Mouse (Mus musculus) lung, adult 18-20 months (tissue): ENCODE results near the gene Slc37a4.
A peak's percentile ranks its signal among the peaks of the same experiment; 100 is the strongest.
"Not testable (repeated sequence)": the region's sequence is repeated elsewhere in the genome, so short reads cannot be mapped to it uniquely, and the experiment has no call there.

Source experiments
- DNase-seq, 2 experiments: peaks; one replicate each; pipeline ENCODE4 v3.0.0; 2022; ENCODE audit warnings: mixed read lengths in 2 of 2

Gene Slc37a4

GRCm38 (mm10) chr9:44396684-44397411 is at the start of gene Slc37a4:
TSS of gene Slc37a4 (plus strand) at chr9:44396852.
- DNase-seq, result peak; percentile 99 to 100

- DNase-seq, result no peak
These were observed 49.5 kb upstream of the Slc37a4 start for GRCm38 (mm10) chr9:44347166-44347565.

- no peak for DNase-seq
These were observed 49.0 kb upstream of the Slc37a4 start for GRCm38 (mm10) chr9:44347621-44348020.

GRCm38 (mm10) chr9:44348546-44348945 is 48.1 kb upstream of the Slc37a4 start:
- no peak for DNase-seq

- no peak for DNase-seq
These were observed 45.3 kb upstream of the Slc37a4 start for GRCm38 (mm10) chr9:44351396-44351795.

GRCm38 (mm10) chr9:44352337-44352736 is 44.3 kb upstream of the Slc37a4 start:
- no peak for DNase-seq

- no peak for DNase-seq
These were observed 43.5 kb upstream of the Slc37a4 start for GRCm38 (mm10) chr9:44353142-44353541.

- no peak for DNase-seq
These were observed 39.4 kb upstream of the Slc37a4 start for GRCm38 (mm10) chr9:44357207-44357606.

- DNase-seq, result peak; percentile 95 to 96
These were observed 35.3 kb upstream of the Slc37a4 start, which contains the start of gene Vps11 for GRCm38 (mm10) chr9:44361190-44361917. TSS of gene Vps11 (minus strand) at chr9:44361670.

GRCm38 (mm10) chr9:44361931-44362330 is 34.7 kb upstream of the Slc37a4 start:
- DNase-seq, result not testable (repeated sequence)

- DNase-seq, result peak in 1 of 2 experiments; percentile 11
These were observed 32.2 kb upstream of the Slc37a4 start for GRCm38 (mm10) chr9:44364480-44364879.

GRCm38 (mm10) chr9:44373386-44373785 is 23.3 kb upstream of the Slc37a4 start:
- DNase-seq, result no peak

- no peak for DNase-seq
These were observed 20.5 kb upstream of the Slc37a4 start for GRCm38 (mm10) chr9:44376141-44376540.

GRCm38 (mm10) chr9:44377335-44377734 is 19.3 kb upstream of the Slc37a4 start:
- not testable (repeated sequence) for DNase-seq

- DNase-seq, result no peak
These were observed 18.4 kb upstream of the Slc37a4 start for GRCm38 (mm10) chr9:44378153-44378730.

GRCm38 (mm10) chr9:44379054-44379834 is 17.4 kb upstream of the Slc37a4 start, which contains the start of gene Hyou1:
TSS of gene Hyou1 (plus strand) at chr9:44379490.
- DNase-seq, result peak; percentile 98 to 99

- DNase-seq, result no peak
These were observed 16.8 kb upstream of the Slc37a4 start for GRCm38 (mm10) chr9:44379862-44380261.

- no peak for DNase-seq
These were observed 12.1 kb upstream of the Slc37a4 start for GRCm38 (mm10) chr9:44384596-44384995.

- DNase-seq, result no peak
These were observed 9.4 kb upstream of the Slc37a4 start for GRCm38 (mm10) chr9:44387221-44387620.

- DNase-seq, result peak; percentile 33 to 39
These were observed 7.4 kb upstream of the Slc37a4 start for GRCm38 (mm10) chr9:44389273-44389672.

GRCm38 (mm10) chr9:44391466-44391865 is 5.2 kb upstream of the Slc37a4 start:
- peak; percentile 70 to 78 for DNase-seq

- no peak for DNase-seq
These were observed 1.4 kb downstream of the Slc37a4 start for GRCm38 (mm10) chr9:44398087-44398486.

- no peak for DNase-seq
These were observed 1.9 kb downstream of the Slc37a4 start for GRCm38 (mm10) chr9:44398551-44398950.
